Mouse (Mus musculus) layer of hippocampus, adult 9-10 months (tissue): ENCODE measurements around the gene Lrrn2.
A peak's percentile ranks its signal among the peaks of the same experiment; 100 is the strongest.
"Not testable (repeated sequence)": the region's sequence is repeated elsewhere in the genome, so short reads cannot be mapped to it uniquely, and the experiment has no call there.

Experiments used
- DNase-seq: peaks from one replicate; pipeline ENCODE4 v3.0.0; 2022; ENCODE audit warnings: low spot score

Gene Lrrn2

DNA sequence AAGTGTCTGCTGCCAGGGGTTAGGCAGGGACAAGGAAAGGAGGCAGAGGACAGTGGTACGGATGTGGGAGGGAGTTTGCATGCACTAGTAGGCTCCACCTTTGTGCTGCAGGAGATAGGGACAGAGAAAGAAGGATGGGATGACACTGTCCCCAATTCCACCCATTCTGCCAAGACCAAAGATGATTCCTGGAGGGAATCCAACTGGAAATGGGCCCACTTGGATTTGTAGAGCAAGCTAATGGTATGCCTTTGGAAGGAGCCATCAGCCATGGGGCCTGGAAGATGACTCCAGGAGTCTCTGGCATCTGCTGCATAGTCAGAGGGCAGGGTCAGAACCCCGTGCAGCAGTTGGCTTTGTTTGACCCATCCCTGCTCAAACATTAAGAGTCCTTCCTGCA is 52.3 kb downstream of the Lrrn2 start:
- no peak for DNase-seq

DNA sequence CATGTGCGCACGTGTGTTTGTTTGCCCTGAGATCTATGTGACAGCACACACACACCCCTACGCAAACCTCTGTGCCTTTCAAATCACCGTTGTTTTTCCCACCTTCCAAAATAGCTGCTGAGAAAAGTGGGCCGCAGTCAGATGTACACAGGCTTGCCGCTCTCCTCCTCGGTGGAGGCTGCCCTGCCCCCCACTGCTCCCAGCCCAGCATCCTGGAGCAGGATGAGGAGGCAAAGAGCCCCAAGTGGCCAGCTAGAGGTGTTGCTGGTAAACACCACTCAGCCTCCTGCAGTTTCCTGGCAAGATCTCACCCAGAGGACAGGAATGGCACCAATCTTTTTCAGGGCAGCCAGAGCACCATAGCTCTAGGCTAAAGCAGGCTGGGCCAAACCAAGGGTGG is 54.8 kb downstream of the Lrrn2 start:
- DNase-seq, result no peak

DNA sequence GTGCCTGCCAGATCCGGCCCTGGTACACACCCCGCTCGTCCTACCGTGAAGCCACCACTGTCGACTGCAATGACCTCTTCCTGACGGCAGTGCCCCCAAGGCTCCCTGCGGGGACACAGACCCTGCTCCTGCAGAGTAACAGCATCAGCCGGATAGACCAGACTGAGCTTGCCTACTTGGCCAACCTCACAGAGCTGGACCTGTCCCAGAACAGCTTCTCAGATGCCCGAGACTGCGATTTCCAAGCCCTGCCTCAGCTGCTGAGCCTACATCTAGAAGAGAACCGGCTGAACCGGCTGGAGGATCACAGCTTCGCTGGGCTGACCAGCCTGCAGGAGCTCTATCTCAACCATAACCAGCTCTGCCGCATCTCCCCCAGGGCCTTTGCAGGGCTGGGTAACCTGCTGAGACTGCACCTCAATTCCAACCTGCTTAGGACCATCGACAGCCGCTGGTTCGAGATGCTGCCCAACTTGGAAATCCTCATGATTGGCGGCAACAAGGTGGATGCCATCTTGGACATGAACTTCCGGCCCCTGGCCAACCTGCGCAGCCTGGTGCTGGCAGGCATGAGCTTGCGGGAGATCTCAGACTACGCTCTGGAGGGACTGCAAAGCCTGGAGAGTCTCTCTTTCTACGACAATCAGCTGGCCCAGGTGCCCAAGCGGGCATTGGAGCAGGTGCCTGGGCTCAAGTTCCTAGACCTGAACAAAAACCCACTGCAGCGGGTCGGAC is 57.4 kb downstream of the Lrrn2 start:
- DNase-seq, result no peak

DNA sequence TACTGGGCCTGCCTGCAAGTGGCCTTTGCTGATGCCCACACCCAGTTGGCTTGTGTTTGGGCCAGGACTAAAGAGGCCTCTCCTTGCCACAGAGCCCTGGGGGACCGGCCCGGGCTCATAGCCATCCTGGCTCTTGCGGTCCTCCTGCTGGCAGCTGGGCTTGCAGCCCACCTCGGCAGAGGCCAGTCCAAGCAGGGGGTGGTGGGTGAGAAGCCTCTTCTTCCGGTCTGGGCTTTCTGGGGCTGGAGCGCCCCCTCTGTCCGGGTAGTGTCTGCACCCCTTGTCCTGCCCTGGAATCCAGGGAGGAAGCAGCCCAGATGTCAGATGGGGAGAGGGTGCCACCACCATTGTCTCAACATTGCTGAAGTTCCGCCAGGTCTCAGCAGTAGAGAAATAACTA is 58.9 kb downstream of the Lrrn2 start:
- no peak for DNase-seq

DNA sequence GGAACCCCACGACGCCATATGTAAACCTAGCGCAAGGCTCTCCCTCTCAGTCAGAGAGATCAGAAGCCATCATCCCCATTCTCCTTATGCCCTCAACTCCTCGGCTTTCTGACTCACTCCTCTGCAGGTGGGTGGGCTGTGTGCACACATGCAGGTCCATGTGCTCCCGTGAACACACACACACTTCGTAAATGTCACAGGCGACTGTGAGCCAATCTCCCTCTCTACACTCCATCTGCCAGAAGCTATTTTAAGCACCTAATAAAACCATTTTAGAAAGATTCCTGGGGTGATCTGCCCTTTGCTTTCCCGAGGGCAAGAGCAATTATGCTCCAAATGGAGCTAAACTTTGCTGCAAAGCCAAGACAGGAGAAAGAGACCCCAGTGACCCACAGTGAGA is 65.8 kb downstream of the Lrrn2 start:
- no peak for DNase-seq

DNA sequence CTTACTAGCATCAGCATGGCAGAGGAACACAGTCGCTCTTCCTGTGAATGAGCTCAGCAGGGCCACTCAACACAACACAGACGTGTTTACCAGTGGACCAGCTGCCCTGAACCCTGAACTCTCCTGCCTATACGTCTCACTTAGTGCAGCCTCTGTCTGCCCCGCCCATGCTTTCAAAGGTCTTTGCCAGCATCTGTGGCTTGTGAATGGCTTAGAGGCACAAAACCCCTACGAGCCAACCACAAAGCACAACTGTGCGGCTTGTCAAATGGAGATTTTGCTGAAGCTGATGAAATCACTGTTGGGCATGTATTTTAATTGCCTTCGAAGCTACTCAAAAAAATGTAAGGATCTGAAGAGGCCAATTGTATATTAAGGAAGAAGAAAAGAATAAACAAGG is 67.7 kb downstream of the Lrrn2 start:
- no peak for DNase-seq

DNA sequence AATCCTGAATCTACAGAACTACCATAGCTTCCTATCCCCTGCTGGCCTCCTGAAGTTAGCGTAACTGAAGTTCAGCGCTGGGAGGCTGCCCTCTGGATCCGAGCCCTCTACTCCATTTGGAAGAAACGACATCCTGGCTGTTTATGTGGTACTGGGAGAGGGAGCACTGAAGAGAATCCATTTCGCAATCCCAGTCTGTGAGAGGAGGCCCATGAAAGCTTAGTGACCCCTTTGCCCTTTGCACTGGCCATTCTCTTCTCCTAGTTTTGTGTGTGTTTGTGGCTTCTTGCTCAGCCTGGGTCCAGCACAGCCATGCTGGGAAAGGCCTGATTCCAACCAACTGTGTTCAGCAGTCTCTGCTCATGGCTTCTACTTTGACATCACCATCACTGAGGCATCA is 76.7 kb downstream of the Lrrn2 start:
- DNase-seq, result no peak

DNA sequence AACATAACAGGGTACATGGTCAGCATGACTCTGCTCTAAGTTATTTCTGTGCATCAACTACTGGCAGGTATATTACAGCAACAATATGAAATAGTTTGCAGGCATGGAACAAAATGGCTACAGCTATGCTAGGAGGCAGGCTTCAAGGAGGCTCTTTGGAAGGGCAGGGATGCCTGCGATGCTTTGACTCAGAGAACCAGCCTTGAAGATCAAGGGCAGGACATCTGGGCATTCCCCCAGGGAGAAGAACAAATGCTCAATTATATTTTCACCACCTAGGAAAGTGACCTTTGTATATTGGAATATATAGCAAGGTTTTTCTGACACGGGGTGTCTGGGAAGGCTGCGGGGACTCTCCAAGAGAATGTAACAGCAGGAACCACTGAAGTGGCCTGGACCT is 81.7 kb downstream of the Lrrn2 start:
- DNase-seq, result no peak

DNA sequence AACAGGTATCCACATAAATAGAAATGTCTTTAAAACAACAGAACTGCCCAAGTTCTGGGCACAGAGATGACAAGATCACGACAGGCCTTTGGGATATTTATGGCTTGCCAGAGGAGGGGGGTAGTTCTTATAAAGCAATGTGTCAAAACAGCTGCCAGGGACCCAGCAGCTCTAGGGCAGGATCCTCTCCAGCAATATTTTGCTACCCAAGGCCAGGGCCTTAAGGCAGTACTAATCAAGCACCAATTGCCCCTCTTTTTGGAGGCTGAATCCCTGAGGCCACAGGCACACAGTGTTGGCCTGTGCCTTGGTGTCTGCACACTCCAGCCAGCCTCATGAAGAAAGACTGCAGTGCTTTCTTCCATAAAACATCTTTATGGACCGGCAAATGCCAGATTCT is 84.0 kb downstream of the Lrrn2 start:
- no peak for DNase-seq

DNA sequence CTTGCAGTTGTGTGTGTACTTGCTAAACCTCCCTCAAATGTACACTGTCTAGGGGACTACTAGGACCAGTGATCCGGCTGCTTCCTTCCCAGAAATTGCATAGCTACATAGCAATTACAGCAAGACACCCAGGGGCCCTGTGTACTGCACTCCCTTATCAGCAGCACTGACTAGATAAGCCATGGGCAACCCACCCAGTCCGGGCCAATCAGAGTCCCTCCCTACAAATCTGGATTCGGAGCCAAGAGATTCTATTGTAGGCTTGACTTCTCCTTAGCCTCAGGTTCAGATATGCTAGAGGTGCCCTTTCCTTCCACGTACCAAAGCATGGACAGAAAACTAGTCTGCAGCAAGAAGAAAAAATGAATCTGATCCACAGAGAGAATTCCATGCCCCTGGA is 84.6 kb downstream of the Lrrn2 start:
- DNase-seq, result no peak

DNA sequence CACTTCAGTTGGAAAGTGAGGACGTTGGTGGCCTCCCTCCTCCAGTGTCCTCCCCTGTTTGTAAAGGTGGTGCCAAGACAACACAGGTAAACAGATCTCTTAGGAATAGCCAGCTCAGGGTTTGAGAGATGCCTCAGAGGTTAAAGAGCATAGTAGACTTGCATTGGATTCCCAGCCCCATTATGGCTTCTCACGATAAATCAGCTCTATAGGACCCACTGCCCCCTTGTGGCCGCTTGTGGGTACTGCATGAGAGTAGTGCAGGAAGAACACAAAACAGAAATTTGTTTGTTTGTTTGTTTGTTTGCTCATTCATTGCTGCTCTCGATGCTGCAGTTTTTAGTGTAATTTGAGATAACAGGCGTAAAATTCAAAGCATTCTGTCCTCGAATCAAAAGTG is 88.6 kb downstream of the Lrrn2 start:
- DNase-seq, result no peak

DNA sequence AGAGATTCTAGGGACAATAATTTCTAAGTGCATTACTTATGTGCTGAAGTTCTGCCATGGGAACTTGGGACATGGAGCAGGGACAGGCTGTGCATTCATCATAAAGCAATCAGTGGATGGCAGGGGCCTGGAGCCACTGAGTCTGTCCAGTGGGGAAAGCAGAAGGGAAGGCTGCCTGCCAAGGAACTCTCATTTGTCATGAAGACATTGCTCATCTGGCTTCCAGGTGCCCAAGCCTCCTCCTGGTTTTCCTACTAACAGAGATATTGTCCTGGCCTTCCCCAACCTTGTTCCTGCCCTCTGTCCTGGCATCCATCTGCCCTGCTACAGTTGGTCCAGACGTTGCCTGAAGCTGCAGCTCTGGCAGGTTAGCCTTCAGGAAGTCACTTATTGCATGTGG is 97.3 kb downstream of the Lrrn2 start:
- no peak for DNase-seq

DNA sequence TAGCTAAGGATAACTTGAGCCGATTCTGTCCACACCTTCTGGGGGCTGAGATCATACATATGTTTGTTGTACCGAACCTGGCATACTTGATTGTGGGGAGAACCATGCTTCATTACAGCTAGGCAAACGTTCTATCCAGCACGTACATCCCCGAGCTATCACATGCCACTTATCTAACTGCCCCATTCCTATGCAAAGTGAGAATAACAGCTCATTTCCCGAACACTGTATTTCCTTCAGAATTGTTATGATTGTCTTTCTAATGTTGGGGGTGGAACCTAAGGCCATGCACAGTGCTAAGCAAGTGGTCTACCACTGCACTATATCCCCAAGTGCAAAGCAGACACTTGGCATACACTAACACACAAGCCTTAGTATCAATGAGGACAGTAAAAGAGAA is 101.2 kb downstream of the Lrrn2 start:
- no peak for DNase-seq

DNA sequence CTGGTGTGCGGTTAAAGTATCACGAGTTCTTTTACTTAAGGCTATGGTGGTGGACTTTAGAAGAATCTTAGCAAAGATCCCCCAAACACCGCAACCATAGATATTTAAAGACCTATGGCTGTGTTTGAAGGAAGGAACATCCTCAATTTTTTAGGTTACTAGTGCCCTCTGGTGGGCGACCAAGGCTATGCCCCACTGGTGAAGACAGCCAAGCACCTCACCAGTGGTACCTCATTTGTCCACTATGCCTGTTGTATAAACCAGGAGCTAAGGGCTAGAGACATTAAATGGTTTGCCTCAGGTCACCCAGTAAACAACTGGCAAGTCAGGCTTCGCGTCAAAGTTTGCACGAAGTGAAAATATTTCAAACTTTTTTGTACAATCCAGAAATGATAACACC is 102.7 kb downstream of the Lrrn2 start:
- DNase-seq, result peak; percentile 40

DNA sequence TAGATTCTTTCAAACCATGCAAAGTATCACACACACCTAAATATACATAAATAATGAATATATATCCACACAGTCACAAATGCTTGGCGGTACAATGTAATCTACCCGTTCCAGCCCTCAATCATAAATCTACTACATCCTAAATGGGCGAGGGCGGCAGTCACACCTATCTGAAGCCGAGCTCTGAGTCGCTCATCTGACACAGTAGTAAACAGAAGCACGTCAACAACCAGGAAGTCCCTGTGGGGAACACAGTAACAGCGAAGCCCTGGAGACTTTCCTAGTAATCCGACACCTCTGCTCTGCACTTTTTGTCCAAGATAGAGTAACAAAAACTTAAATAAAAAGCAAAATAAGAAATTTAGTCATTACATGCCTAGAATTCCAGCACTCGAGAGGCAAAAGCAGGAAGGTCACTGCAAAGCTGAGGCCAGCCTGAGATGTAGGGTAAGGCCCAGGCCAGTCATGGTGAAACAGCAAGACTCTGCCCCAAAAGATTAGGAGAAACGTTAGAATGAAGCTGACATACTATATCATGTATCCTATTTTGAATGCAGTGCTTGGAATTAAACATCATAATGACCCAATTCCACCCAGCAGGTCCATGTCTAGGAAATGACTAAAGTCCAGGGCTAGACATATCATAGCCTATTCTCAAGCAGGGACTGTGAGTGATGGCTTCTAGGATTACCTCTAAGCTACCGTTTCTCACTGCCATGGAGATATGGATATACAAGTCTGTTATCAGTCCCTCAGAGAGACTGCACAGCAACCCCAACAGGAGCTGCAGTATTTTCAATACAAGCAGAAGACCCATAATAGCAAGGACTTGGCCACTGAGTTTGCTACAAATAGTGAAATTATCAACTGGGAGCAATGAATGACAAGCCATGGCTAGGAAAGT is 108.7 kb downstream of the Lrrn2 start:
- DNase-seq, result not testable (repeated sequence)
